Mouse (Mus musculus): ENCODE data around the gene Farp1. TPM values are rescaled to one million over a fixed set of nuclear protein-coding genes. Genes with fewer than 3 reads are reported as not detected.

Gene Farp1
- total RNA-seq, 2 experiments from 2014 or later = 7.2 to 8.3 TPM

DNA sequence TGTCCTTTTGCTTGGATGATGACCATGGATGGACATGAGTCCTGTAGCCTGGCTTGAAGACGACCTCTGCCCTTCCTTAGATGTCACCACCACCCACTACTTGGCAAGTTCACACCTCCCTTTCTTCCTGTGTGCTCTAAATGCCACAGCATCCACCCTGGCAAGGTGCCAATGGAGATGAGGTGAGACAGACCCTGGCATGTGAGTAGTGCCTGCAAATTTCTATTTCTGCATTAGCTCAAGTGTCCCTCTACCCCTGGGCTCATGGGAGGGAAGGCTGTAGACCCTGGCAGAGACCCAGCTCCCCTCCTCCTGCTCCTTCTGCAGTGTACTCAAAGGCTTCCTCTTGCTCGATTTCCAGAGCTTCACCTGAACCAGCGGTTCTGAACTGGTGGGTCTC, 279.9 kb downstream of the Farp1 start:
- no peak for DNase-seq

GRCm38 (mm10) chr14:121316136-121316535, 281.1 kb downstream of the Farp1 start:
- DNase-seq = no peak

- peak; percentile 29 for DNase-seq
Observed at GRCm38 (mm10) chr14:121316631-121317311, 281.8 kb downstream of the Farp1 start.

DNA sequence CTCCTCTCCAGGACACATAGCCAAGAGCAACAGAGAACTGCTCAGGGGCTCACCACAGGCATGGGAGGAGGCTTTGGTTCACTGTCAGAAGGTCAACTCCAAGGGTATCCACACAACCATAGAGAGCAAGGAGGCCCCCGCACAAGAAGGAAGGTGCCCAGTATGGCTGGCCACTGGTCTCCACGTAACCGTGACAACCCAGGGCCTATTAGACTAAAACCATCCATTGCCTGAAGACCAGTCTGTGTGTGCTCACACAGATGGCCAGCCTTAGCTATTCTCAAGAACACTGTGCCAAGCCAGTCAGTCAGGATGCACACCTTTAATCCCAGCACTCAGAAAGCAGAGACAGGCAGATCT, 282.3 kb downstream of the Farp1 start:
- DNase-seq = no peak

DNA sequence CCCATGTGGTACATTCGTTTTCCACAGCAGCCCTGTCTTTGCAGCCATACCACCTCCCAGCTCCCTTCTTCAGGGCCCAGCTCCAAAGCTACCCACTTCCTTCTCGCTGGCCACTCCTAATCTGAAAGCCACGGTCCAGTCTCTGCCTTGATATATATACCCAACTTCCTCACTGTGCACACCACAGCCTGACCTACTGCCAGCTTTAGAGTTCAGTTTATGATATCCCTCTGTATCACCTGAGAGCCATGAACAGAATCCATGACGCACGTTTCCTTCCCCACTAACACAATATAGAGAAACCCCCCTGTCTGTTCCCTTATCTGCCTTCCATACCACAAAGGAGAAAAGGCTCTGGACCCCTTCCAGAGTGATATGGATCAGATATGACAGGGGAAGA, 283.4 kb downstream of the Farp1 start:
- no peak for DNase-seq

- no peak for DNase-seq
Observed at GRCm38 (mm10) chr14:121322150-121322549, 287.1 kb downstream of the Farp1 start.

- DNase-seq = no peak
Observed at GRCm38 (mm10) chr14:121322641-121323040, 287.6 kb downstream of the Farp1 start.

DNA sequence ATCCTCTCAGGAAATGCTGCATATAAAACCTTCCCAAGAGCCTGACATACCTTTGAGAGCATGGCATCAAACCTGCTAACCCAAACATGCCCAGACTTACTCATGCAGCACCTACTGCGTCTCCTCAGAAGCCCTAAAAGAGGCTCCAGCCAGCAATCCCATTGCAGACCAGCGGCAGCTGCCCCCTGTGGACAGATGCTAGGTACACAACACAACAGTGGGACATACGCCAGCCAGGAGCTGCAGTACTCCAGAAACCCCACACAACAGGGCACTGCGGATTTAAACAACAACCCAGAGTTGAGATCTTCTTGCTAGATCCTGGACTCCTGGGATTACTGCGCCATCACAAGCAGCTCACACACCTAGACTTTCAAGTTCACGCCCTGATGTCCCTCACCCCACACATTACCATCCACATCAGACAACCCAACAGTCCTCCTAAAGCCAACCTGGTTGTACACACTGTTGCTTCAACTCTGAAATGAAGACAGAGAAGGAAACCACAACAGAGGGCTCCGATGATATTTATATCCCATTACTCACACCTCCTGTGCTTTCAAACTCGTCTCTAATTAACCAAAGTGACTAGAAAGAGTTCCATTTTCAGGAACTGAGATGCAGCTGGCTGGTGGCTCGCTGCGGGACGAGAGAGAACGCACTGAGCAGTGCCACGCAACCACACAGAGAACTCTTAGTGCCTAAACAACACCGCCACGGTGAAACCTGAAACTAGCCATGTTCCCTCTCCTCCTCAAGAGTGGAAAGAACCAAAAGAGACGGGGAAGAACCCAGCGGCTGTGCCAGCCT, 289.7 kb downstream of the Farp1 start:
- no peak for DNase-seq

DNA sequence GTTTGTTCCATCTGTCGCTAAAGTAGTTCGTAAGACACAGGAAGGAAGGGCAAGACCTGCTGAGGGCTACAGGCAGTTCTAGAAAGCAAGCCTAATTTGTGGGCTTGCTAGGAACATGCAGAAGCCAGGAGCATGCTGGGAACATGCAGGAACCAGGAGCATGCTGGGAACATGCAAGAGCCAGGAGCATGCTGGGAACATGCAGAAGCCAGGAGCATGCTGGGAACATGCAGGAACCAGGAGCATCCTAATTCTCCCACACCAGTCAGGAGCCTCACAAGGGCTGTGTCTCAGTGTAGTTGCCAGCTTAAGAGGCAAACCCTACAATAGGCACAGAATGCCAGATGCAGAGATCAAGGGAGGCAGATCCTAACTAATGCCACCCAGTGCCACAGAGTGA, 291.4 kb downstream of the Farp1 start:
- no peak for DNase-seq

DNA sequence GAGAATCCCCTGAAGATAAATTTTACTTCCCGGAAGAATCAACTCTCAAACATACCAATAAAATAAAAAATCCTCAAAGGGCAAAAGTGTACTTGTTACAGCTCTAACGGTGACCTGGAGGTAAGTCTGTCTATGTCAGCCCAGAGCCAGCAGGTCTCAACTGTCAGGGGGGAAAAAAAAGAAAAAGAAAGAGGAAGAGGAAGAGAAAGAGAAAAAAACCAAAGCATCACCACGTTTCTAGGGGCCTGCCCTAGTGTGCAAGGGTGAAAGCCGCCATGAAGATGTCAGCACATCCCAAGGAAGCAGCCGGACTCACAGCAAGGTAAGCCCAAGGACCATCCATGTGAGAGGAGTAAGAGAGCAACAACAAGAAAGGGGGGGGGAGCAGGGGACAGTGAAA, 293.9 kb downstream of the Farp1 start:
- no peak for DNase-seq

- DNase-seq = no peak
Observed at GRCm38 (mm10) chr14:121329401-121330089, 294.5 kb downstream of the Farp1 start.

DNA sequence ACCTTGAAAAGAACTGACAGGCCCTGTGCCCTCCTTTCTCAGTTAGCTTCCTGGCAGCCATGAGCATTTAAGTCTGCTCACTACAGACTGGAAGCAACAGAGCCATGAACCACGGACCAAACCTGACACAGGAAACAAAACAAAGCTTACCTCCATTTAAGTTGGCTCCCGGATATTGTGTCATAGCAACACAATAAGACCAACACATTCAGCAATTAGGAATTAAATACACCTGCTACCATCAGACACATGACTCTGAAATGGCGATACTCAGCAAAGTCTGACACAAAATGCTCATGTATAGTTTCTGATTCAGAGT, 295.0 kb downstream of the Farp1 start:
- no peak for DNase-seq

Other genes with a start within 250 kb of the Farp1 start
- gene Ipo5, start 124.0 kb upstream of the Farp1 start, total RNA-seq (2021) = 10 to 100 TPM; 96.2 to 99.5 TPM